Comparison of ENCODE assay signal across 8 mouse cellular contexts in genomic region chr5:33335977-33336360, GRCm38 (mm10). TPM values are rescaled to one million over a fixed set of nuclear protein-coding genes. Genes with fewer than 3 reads are reported as not detected.
DNase-seq lines count a peak whose midpoint lies in the region; ATAC-seq and TF ChIP-seq lines count a peak whose summit lies in the region.

No protein-coding gene starts in this region.

- no peak for TF ChIP-seq POLR2A in CH12.LX (IDR thresholded peaks at IDR 0.05; ENCODE audit: low read depth, low read length)
- no peak for TF ChIP-seq POLR2A in limb, embryonic 14.5 days (IDR thresholded peaks at IDR 0.05; ENCODE audit: borderline replicate concordance, extremely low read depth, insufficient read depth, insufficient read length)

- peak overlapping the region; percentile 87 for H3K4me2 ChIP-seq in CH12.LX (ENCODE audit: insufficient read depth, low read depth, poor library complexity, severe bottlenecking)
- H3K4me2 ChIP-seq in embryonic facial prominence, embryonic 11.5 days (ENCODE audit: low read depth, low read length), result peak overlapping the region; percentile 84
- peak overlapping the region; percentile 78 for H3K4me2 ChIP-seq in heart, postnatal 0 days (ENCODE audit: low read depth, low read length)
- peak overlapping the region; percentile 69 for H3K4me2 ChIP-seq in limb, embryonic 14.5 days (replicated peaks; ENCODE audit: low read depth, low read length, severe bottlenecking)
- peak overlapping the region; percentile 84 for H3K4me2 ChIP-seq in midbrain, embryonic 11.5 days

- H3K4me1 ChIP-seq in CH12.LX (ENCODE audit: control insufficient read depth in 1 of 2, insufficient read depth in 2 of 2), result peaks cover 0 to 25% of the 10 kb centered on the region in 2 experiments; a peak in 3 of 4 replicates
- H3K4me1 ChIP-seq in embryonic facial prominence, embryonic 11.5 days (ENCODE audit: control insufficient read depth, insufficient read depth, low read length), result no peaks in the 10 kb centered on the region
- peaks cover 27% of the 10 kb centered on the region for H3K4me1 ChIP-seq in heart, postnatal 0 days (ENCODE audit: control insufficient read depth, insufficient read depth)
- H3K4me1 ChIP-seq in limb, embryonic 14.5 days (ENCODE audit: control insufficient read depth, insufficient read depth, low read length), result peaks cover 7% of the 10 kb centered on the region
- peaks cover 11% of the 10 kb centered on the region for H3K4me1 ChIP-seq in midbrain, embryonic 11.5 days (ENCODE audit: control insufficient read depth, insufficient read depth, low read length)

- no peak for TF ChIP-seq EP300 in CH12.LX (IDR thresholded peaks at IDR 0.05; ENCODE audit: low read length)
- no peak for TF ChIP-seq EP300 in heart, postnatal 0 days (IDR thresholded peaks at IDR 0.05; ENCODE audit: low read depth)

- peak overlapping the region; percentile 66 to 99 (median 80) for H3K4me3 ChIP-seq in CH12.LX (replicated peaks in 1 of 3; ENCODE audit: low read depth in 2 of 3, low read length in 2 of 3, poor library complexity in 1 of 3)
- peak overlapping the region; percentile 100 for H3K4me3 ChIP-seq in embryonic facial prominence, embryonic 11.5 days (ENCODE audit: low read depth, low read length)
- H3K4me3 ChIP-seq in heart, postnatal 0 days (ENCODE audit: low read depth, low read length), result peak overlapping the region; percentile 99
- peak overlapping the region; percentile 91 for H3K4me3 ChIP-seq in limb, embryonic 14.5 days (replicated peaks; ENCODE audit: low read length)
- H3K4me3 ChIP-seq in midbrain, embryonic 11.5 days (ENCODE audit: low read depth, low read length), result peak overlapping the region; percentile 100

- 0% methylated on average over 30 of the region's 31 CpGs for WGBS in embryonic facial prominence, embryonic 11.5 days
- under 1% methylated on average over 28 of the region's 31 CpGs for WGBS in heart, postnatal 0 days
- under 1% methylated on average over 27 of the region's 31 CpGs for WGBS in limb, embryonic 14.5 days
- WGBS in midbrain, embryonic 11.5 days, result under 1% methylated on average over 31 of the region's 31 CpGs

- H3K27me3 ChIP-seq in CH12.LX (replicated peaks), result no peaks in the 10 kb centered on the region
- no peaks in the 10 kb centered on the region for H3K27me3 ChIP-seq in embryonic facial prominence, embryonic 11.5 days (ENCODE audit: control insufficient read depth, insufficient read depth, low read length)
- H3K27me3 ChIP-seq in heart, postnatal 0 days (ENCODE audit: control insufficient read depth, insufficient read depth, low read length), result no peaks in the 10 kb centered on the region
- no peaks in the 10 kb centered on the region for H3K27me3 ChIP-seq in limb, embryonic 14.5 days (ENCODE audit: control insufficient read depth, insufficient read depth, low read length)
- no peaks in the 10 kb centered on the region for H3K27me3 ChIP-seq in midbrain, embryonic 11.5 days (ENCODE audit: control insufficient read depth, insufficient read depth, low read length)

- peaks cover 3% of the 10 kb centered on the region for H3K9me3 ChIP-seq in CH12.LX (replicated peaks; ENCODE audit: low read length)
- H3K9me3 ChIP-seq in embryonic facial prominence, embryonic 11.5 days (replicated peaks; ENCODE audit: control insufficient read depth, low read length), result no peaks in the 10 kb centered on the region
- no peaks in the 10 kb centered on the region for H3K9me3 ChIP-seq in heart, postnatal 0 days (replicated peaks; ENCODE audit: control insufficient read depth, low read length)
- no peaks in the 10 kb centered on the region for H3K9me3 ChIP-seq in limb, embryonic 14.5 days (ENCODE audit: control insufficient read depth, low read length)
- H3K9me3 ChIP-seq in midbrain, embryonic 11.5 days (ENCODE audit: control insufficient read depth, low read length), result no peaks in the 10 kb centered on the region

- H3K36me3 ChIP-seq in CH12.LX (replicated peaks in 1 of 2; ENCODE audit: control insufficient read depth in 1 of 2, insufficient read depth in 1 of 2, low read length in 1 of 2), result peaks cover 0 to 37% of the 10 kb centered on the region in 2 experiments
- H3K36me3 ChIP-seq in embryonic facial prominence, embryonic 11.5 days (replicated peaks; ENCODE audit: control insufficient read depth, insufficient read depth, low read depth, low read length), result no peaks in the 10 kb centered on the region
- H3K36me3 ChIP-seq in heart, postnatal 0 days (replicated peaks; ENCODE audit: control insufficient read depth, insufficient read depth, low read length), result peaks cover 8% of the 10 kb centered on the region; the same call in 1 of the 2 replicates
- peaks cover 9% of the 10 kb centered on the region; the same call in 1 of the 2 replicates for H3K36me3 ChIP-seq in limb, embryonic 14.5 days (ENCODE audit: control insufficient read depth, insufficient read depth, low read length)
- H3K36me3 ChIP-seq in midbrain, embryonic 11.5 days (ENCODE audit: control insufficient read depth, insufficient read depth, low read length), result no peaks in the 10 kb centered on the region

- H3K9ac ChIP-seq in CH12.LX (ENCODE audit: insufficient read depth, low read depth), result peak overlapping the region; percentile 86
- peak overlapping the region; percentile 94 for H3K9ac ChIP-seq in embryonic facial prominence, embryonic 11.5 days (replicated peaks; ENCODE audit: low read length)
- H3K9ac ChIP-seq in heart, postnatal 0 days (replicated peaks; ENCODE audit: low read depth, low read length), result peak overlapping the region; percentile 98
- peak overlapping the region; percentile 94 for H3K9ac ChIP-seq in limb, embryonic 14.5 days (ENCODE audit: low read depth, low read length, severe bottlenecking)
- peak overlapping the region; percentile 92 for H3K9ac ChIP-seq in midbrain, embryonic 11.5 days (ENCODE audit: low read length)

- peak; percentile 29 to 34 for DNase-seq in B cell, adult 2 months
- DNase-seq in CH12.LX (ENCODE audit: extremely low read depth), result no peak
- peak; percentile 48 for DNase-seq in embryonic facial prominence, embryonic 11.5 days (ENCODE audit: low spot score)
- no peak for DNase-seq in heart, postnatal 0 days (ENCODE audit: low spot score)
- peak; percentile 9 for DNase-seq in limb, embryonic 14.5 days (ENCODE audit: low spot score)
- no peak for DNase-seq in midbrain, embryonic 11.5 days (ENCODE audit: low spot score, missing footprints)
- peak; percentile 50 to 77 for DNase-seq in spleen, postnatal 4 days (ENCODE audit: low spot score in 2 of 2)

- dilution Hi-C loops in CH12.LX (cut with MboI; ENCODE audit: extremely low pct_ligation_motif_present, extremely low pct_unique_long_range_greater_than_20kb, low sequenced_read_pairs), result no loop called here

- H3K27ac ChIP-seq in CH12.LX (ENCODE audit: insufficient read depth, low read depth), result no peak overlapping the region
- peak overlapping the region; percentile 52; the same call in 1 of the 2 replicates for H3K27ac ChIP-seq in embryonic facial prominence, embryonic 11.5 days (replicated peaks; ENCODE audit: low read depth, low read length)
- peak overlapping the region; percentile 93 for H3K27ac ChIP-seq in heart, postnatal 0 days (ENCODE audit: low read depth)
- H3K27ac ChIP-seq in limb, embryonic 14.5 days (replicated peaks; ENCODE audit: low read depth, low read length), result peak overlapping the region; percentile 45; the same call in 1 of the 2 replicates
- peak overlapping the region; percentile 41 for H3K27ac ChIP-seq in midbrain, embryonic 11.5 days (ENCODE audit: low read depth, low read length)

- TF ChIP-seq RAD21 in CH12.LX (IDR thresholded peaks at IDR 0.05; ENCODE audit: low read depth, low read length), result no peak

- no peak for TF ChIP-seq CTCF in CH12.LX (conservative IDR thresholded peaks at IDR 0.05 in 1 of 2, IDR thresholded peaks at IDR 0.05 in 1 of 2; ENCODE audit: low read depth in 2 of 2, low read length in 2 of 2)
- TF ChIP-seq CTCF in heart, postnatal 0 days (IDR thresholded peaks at IDR 0.05; ENCODE audit: low read depth), result no peak

- in situ Hi-C loops in CH12.LX (cut with MboI; ENCODE audit: low pct_ligation_motif_present, low pct_unique_long_range_greater_than_20kb, low sequenced_read_pairs), result no loop called here

- H3K79me2 ChIP-seq in CH12.LX (replicated peaks; ENCODE audit: control insufficient read depth, extremely low read depth, insufficient read depth, poor library complexity, severe bottlenecking), result peaks cover 52% of the 10 kb centered on the region

- peak; percentile 11; the same call in 1 of the 2 replicates for ATAC-seq in embryonic facial prominence, embryonic 11.5 days (replicated peaks; ENCODE audit: insufficient number of reproducible peaks, low FRiP score, low TSS enrichment, low read depth)
- ATAC-seq in heart, postnatal 0 days (ENCODE audit: insufficient read depth, low read depth), result no peak; the same call in 1 of the 2 replicates
- no peak for ATAC-seq in limb, embryonic 14.5 days (ENCODE audit: low FRiP score, low read depth)
- no peak; the same call in 1 of the 2 replicates for ATAC-seq in midbrain, embryonic 11.5 days (ENCODE audit: low FRiP score)
- ATAC-seq in activated CD4-positive, CD25-positive, alpha-beta regulatory T cell, adult 4 months, result no peak

RNA-seq across cellular contexts. Expression of gene Maea, which starts 0.7 kb away (rescaled TPM):
- total RNA-seq in CH12.LX (2012; rRNA removed), result 75.0 and 76.9 TPM in 2 replicates
- total RNA-seq in CH12.LX (2014; rRNA removed), result 75.5 and 91.4 TPM in 2 replicates
- polyA plus RNA-seq in CH12.LX (2012; ENCODE audit: insufficient read length, low read depth), result 94.2 and 96.2 TPM in 2 replicates
- polyA plus RNA-seq in embryonic facial prominence, embryonic 11.5 days (2014; fragmentation: Nextera tagmentation; extraction: Ambion mirVana), result 136 and 144 TPM in 2 replicates
- 166 and 168 TPM in 2 replicates for total RNA-seq in heart, postnatal 0 days (2014; rRNA removed; ENCODE audit: low replicate concordance)
- polyA plus RNA-seq in heart, postnatal 0 days (2015; fragmentation: Nextera tagmentation; extraction: Ambion mirVana), result 122 and 127 TPM in 2 replicates
- polyA plus RNA-seq in limb, embryonic 14.5 days (2012; rRNA removed), result 168 and 170 TPM in 2 replicates
- polyA plus RNA-seq in limb, embryonic 14.5 days (2014; fragmentation: Nextera tagmentation; extraction: Ambion mirVana), result 116 and 120 TPM in 2 replicates
- 149 and 157 TPM in 2 replicates for polyA plus RNA-seq in midbrain, embryonic 11.5 days (2014; fragmentation: Nextera tagmentation; extraction: Ambion mirVana)
- polyA plus RNA-seq in activated CD4-positive, CD25-positive, alpha-beta regulatory T cell, adult 4 months (2017; shearing (Covaris generic)), result 10 to 100 TPM; 68.7 to 87.8 TPM

RNA-seq across cellular contexts. Expression of gene Uvssa, which starts 42.4 kb away (rescaled TPM):
- 2.9 and 3.2 TPM in 2 replicates for total RNA-seq in CH12.LX (2012; rRNA removed)
- total RNA-seq in CH12.LX (2014; rRNA removed), result 2.5 and 2.6 TPM in 2 replicates
- polyA plus RNA-seq in CH12.LX (2012; ENCODE audit: insufficient read length, low read depth), result 5.3 and 5.8 TPM in 2 replicates
- polyA plus RNA-seq in embryonic facial prominence, embryonic 11.5 days (2014; fragmentation: Nextera tagmentation; extraction: Ambion mirVana), result 6.4 and 7.3 TPM in 2 replicates
- 2.2 and 5.5 TPM in 2 replicates for total RNA-seq in heart, postnatal 0 days (2014; rRNA removed; ENCODE audit: low replicate concordance)
- 3.5 and 3.7 TPM in 2 replicates for polyA plus RNA-seq in heart, postnatal 0 days (2015; fragmentation: Nextera tagmentation; extraction: Ambion mirVana)
- polyA plus RNA-seq in limb, embryonic 14.5 days (2012; rRNA removed), result 11.0 and 11.5 TPM in 2 replicates
- 10.0 and 11.7 TPM in 2 replicates for polyA plus RNA-seq in limb, embryonic 14.5 days (2014; fragmentation: Nextera tagmentation; extraction: Ambion mirVana)
- polyA plus RNA-seq in midbrain, embryonic 11.5 days (2014; fragmentation: Nextera tagmentation; extraction: Ambion mirVana), result 5.8 and 6.1 TPM in 2 replicates
- polyA plus RNA-seq in activated CD4-positive, CD25-positive, alpha-beta regulatory T cell, adult 4 months (2017; shearing (Covaris generic)), result 10 to 100 TPM; 15.5 to 20.3 TPM

Comparison
In these comparisons a context has a peak if more than half of its experiments do, and no peak if none do; other contexts are left out.
1. DNase-seq: peak in B cell, adult 2 months (2 of 2), embryonic facial prominence, embryonic 11.5 days (single experiment), limb, embryonic 14.5 days (single experiment) and spleen, postnatal 4 days (2 of 2); none in CH12.LX (single experiment), heart, postnatal 0 days (single experiment) and midbrain, embryonic 11.5 days (single experiment).
2. Peak in every context shown above with its lines, with median percentiles within 50 percentile points of each other: H3K4me2 ChIP-seq, H3K4me3 ChIP-seq and H3K9ac ChIP-seq.